Mouse (Mus musculus) gastrocnemius, postnatal 25 days (tissue): ENCODE data around the gene Ampd3. TPM values are rescaled to one million over a fixed set of nuclear protein-coding genes. Genes with fewer than 3 reads are reported as not detected.

Experiments used
- DNase-seq: peaks from one replicate; pipeline ENCODE4 v3.0.0; 2022
- total RNA-seq, 2 experiments: library from RNA; stranded (reverse); gene quantifications; 1 replicate in 1 of 2; 2 replicates in 1 of 2; pipeline ENCODE4 v1.2.3; 2021

The Ampd3 gene
- total RNA-seq, 2 experiments from 2014 or later, result 3.9 to 9.1 TPM

GRCm38 (mm10) chr7:110769094-110769493, 1.1 kb downstream of the Ampd3 start:
- no peak for DNase-seq

- no peak for DNase-seq
These were observed 2.9 kb downstream of the Ampd3 start for GRCm38 (mm10) chr7:110770949-110771348.

GRCm38 (mm10) chr7:110772343-110772742, 4.3 kb downstream of the Ampd3 start:
- no peak for DNase-seq

DNA sequence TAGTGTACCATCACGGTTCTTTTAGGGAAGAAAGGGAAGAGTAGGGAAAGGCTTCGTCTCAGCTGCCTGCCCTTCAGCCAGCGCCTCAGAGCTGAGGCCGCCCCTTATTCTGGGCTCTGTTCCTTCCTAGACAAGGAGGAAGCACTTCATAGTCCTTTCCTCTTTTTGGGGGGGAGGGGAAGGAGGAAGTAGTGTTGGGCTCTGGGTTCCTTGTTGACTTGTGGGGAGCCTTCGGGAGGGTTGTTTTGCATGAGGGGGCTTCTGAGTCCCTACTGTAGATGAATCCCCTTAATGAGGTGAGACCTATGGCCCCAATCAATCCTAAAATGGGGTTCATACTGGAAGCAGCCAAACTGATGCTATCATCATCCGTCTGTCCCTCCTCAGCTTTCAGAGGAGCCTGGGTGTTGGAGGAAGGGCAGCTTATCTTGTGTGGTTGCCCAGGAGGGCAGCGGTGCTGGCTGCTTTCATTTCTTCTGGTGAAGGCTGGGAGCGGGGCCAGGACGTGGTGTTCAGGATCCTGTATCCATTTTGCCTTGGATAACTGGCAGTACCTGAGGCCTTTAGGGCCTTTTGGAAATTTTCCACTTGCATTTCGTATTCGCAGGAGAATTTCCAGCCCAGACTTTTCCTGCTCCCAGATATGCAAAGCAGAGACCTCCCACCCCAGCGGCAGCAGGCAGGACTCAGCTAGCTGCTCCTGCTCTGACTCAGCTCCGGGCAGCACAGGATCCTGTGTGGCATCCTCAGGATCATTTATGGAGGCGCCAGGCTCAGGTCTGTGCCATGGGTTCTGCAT, 5.4 kb downstream of the Ampd3 start:
- peak; percentile 68 for DNase-seq

DNA sequence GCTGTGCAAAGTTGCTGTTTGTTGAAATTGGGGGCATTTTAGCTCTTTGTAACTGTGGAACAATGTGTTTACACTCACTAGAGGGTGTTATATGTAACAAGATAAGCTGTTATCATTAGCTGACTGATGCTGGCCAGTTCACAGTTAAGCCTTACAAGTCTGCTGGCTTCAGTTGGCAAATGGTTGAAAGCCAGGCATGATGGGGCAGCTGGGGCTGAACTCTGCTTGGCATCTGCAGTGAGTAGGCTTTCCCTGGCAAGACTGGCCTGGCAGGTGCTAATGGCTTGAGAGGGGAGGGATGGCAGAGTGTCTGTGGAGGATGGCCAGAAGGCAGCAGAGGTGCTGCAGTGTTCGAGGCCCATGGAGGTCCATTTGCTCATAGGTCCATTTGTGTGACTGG, 6.1 kb downstream of the Ampd3 start:
- peak; percentile 78 for DNase-seq

GRCm38 (mm10) chr7:110774674-110775073, 6.7 kb downstream of the Ampd3 start:
- DNase-seq, result no peak

GRCm38 (mm10) chr7:110777146-110778001, 9.4 kb downstream of the Ampd3 start:
- no peak for DNase-seq

- no peak for DNase-seq
These were observed 10.9 kb downstream of the Ampd3 start for GRCm38 (mm10) chr7:110778933-110779332.

- peak; percentile 11 for DNase-seq
These were observed 11.7 kb downstream of the Ampd3 start for GRCm38 (mm10) chr7:110779605-110780111.

GRCm38 (mm10) chr7:110780520-110780919, 12.5 kb downstream of the Ampd3 start:
- no peak for DNase-seq

GRCm38 (mm10) chr7:110781231-110781711, 13.3 kb downstream of the Ampd3 start:
- DNase-seq, result no peak

DNA sequence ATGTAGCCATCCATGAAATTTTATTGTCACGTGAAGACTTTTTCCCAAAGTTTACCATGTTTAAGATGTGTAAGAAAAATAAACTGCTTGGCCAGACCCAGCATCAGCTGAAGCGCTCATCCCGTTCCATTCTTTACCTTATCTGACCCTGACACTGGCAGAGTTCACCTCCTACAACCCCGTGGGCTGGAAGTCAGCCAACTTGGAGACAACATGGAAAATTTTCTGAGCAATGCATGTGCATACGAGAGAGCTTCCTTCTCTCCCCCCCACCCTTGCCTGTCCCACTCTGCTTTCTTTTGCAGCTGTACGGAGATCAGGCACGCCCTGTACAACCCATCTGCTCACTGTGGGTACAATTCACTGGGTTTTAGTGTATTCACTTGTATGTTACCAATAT, 14.1 kb downstream of the Ampd3 start:
- DNase-seq, result no peak

DNA sequence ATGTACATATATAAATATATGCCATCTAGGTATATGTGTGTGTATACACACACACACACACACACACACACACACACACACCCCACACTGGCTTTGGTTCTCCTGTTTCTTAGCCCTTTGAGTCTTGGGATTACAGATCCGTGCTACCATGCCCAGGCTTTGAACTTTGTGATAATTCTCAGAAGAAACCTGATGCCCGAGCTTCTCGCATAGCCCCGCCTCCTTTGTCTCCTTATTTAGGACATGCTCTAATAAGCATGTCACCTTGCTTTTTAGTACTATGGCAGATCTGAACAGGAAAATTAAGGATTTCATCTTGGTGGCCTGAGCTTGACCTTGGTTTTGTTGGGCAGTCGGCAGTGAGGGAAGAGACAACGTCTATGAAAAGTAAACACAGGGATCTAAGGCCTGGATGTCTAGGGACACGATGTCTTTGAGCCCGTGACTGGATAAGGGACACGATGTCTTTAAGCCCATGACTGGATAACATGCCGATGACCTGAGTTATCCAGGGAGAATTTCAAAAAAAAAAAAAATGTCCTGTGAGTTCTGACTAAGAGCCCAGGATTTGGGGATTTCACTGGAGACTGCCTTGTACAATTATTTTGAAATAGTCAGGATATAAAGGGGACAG, 15.0 kb downstream of the Ampd3 start:
- DNase-seq, result no peak

DNA sequence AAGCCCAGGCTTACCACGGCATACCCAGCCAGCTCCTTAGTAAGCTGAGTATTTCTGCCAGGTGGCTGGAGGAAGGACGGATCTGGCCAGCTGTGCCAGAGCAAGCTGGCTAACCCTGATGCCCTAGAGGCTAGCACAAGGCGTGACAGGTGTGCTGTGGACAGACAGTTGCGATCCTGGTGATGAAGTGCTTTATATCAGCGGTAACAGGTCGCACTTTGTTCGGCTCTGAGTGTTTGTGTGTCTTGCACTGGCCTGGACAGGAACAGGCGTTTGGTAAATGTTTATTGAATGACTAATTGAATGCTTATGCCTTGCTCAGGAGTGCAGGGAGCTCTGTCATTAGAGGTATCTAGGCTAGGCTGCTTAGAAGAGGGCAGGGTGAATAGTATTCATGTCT, 17.0 kb downstream of the Ampd3 start:
- peak; percentile 56 for DNase-seq

DNA sequence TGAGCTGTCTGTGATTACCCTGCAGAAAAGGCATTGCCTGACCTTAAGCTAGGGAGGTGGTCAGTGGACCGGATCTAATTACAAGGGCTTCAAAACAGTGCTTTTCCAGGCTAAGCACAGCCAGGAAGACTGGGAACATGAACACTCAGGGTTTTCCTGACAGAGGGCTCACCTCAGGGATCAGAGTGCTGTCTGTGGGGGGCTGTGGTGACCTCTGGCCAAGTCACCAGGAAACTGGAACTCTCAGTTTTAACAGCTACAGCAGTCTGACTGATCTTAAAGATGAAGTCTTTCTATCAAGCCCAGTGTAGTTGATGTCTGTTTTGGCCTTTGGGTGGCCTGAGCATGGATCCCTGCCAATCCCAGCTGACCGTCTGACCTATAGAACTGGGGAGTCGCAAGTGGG, 17.7 kb downstream of the Ampd3 start:
- DNase-seq, result no peak

GRCm38 (mm10) chr7:110787310-110787709, 19.3 kb downstream of the Ampd3 start:
- DNase-seq, result peak; percentile 31

GRCm38 (mm10) chr7:110790878-110791277, 22.9 kb downstream of the Ampd3 start:
- no peak for DNase-seq

GRCm38 (mm10) chr7:110792201-110792600, 24.2 kb downstream of the Ampd3 start:
- DNase-seq, result no peak

GRCm38 (mm10) chr7:110792834-110793233, 24.8 kb downstream of the Ampd3 start:
- DNase-seq, result no peak

- DNase-seq, result no peak
These were observed 26.7 kb downstream of the Ampd3 start for GRCm38 (mm10) chr7:110794722-110795121.

- no peak for DNase-seq
These were observed 28.5 kb downstream of the Ampd3 start for GRCm38 (mm10) chr7:110796367-110797051.
